Mouse (Mus musculus) stomach, embryonic 15.5 days (tissue): ENCODE measurements at regions not wholly inside any gene's neighbourhood (a gene's known extent, or its start where the extent isn't known, plus 50 kb on each side); places are given as distances from the start of the nearest gene placed in this dataset.

Source experiments
- ATAC-seq: fragments of 200-750 bp; cut with Nextera tagmentation; 2 replicates; pipeline ENCODE4 v1.8.0; 2017; ENCODE audit warnings: low read depth, moderate number of reproducible peaks, moderate TSS enrichment; ENCODE audit not compliant: insufficient read depth, low FRiP score
- H3K27ac ChIP-seq: fragments of 300-500 bp; sonication (generic); 2 replicates; pipeline ENCODE4 v1.5.1; 2015; ENCODE audit warnings: mild to moderate bottlenecking, inconsistent platforms
- H3K27me3 ChIP-seq: fragments of 300-500 bp; sonication (generic); replicated peaks from 2 replicates; pipeline ENCODE4 v1.6.1; 2015; ENCODE audit warnings: inconsistent platforms
- H3K36me3 ChIP-seq: fragments of 300-500 bp; sonication (generic); 2 replicates; pipeline ENCODE4 v1.6.1; 2015; ENCODE audit warnings: inconsistent platforms
- H3K4me1 ChIP-seq: fragments of 300-500 bp; sonication (generic); 2 replicates; pipeline ENCODE4 v1.6.1; 2015; ENCODE audit warnings: inconsistent platforms
- H3K4me2 ChIP-seq: fragments of 300-500 bp; sonication (generic); 2 replicates; pipeline ENCODE4 v1.6.1; 2015; ENCODE audit warnings: mild to moderate bottlenecking, inconsistent platforms
- H3K4me3 ChIP-seq: fragments of 300-500 bp; sonication (generic); replicated peaks from 2 replicates; pipeline ENCODE4 v1.5.1; 2015; ENCODE audit warnings: inconsistent platforms
- H3K9ac ChIP-seq: fragments of 300-500 bp; sonication (generic); 2 replicates; pipeline ENCODE4 v1.6.1; 2015; ENCODE audit warnings: inconsistent platforms
- H3K9me3 ChIP-seq: fragments of 300-500 bp; sonication (generic); 2 replicates; pipeline ENCODE4 v1.6.1; 2016; ENCODE audit warnings: inconsistent platforms
- WGBS: fragments of 180-500 bp; shearing (Covaris S2); methylation state at CpG from one replicate; pipeline ENCODE4 v1.1.7; 2015; 5-methylcytosine and 5-hydroxymethylcytosine counted together

DNA sequence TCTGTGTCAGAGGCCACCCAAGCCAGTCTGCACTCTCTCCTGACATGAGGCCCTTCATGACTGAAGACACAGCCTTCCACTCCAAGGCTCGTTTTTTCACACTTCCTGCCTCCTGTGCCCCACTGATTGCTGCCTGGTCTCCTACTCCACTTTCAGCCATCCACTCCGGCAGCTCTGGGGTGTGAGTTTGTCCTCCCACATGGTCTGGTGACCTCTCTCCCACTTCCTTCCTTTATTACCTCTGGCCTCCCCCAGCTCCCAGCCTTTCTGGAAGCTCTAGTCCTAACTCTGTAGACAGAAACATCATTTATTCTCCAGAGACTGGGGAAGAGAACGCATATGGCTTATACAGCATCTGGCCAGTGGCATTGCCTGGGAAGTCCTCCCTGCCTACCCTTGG is 349.0 kb downstream of the Ptpru start:
- 45% methylated on average over 3 of the region's 3 CpGs for WGBS
- H3K27ac ChIP-seq = no peak overlapping the region

DNA sequence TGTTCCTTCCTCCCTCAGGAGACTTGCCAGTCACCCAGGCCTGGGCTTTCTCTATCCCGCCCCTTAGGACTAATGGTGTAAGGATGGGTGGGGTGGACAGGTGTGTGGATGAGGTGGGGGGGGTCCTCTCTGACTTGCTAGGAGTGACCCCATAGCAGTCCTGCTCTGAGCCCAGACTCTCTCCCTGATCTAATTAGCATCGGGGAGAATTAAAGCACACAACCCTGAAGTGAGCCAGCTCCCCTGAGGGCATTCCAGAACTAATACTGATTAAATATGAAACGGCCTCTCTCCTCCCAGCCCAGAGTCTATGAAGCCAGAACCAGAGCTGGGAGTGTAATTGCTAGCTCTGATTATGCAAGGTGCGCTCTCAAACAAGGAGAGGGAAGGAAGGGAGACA is 346.1 kb downstream of the Ptpru start:
- H3K27me3 ChIP-seq = no peaks in the 10 kb centered on the region
- H3K9ac ChIP-seq = no peak overlapping the region
- no peak for ATAC-seq
- 0 out of 2 replicates have a peak, but pooled peaks cover 5% of the 10 kb centered on the region for H3K4me1 ChIP-seq
- no peak overlapping the region for H3K4me3 ChIP-seq
- no peaks in the 10 kb centered on the region for H3K36me3 ChIP-seq
- WGBS = 60% methylated on average over 4 of the region's 4 CpGs
- H3K27ac ChIP-seq = no peak overlapping the region
- no peaks in the 10 kb centered on the region for H3K9me3 ChIP-seq
- no peak overlapping the region for H3K4me2 ChIP-seq

More for the DNA sequence above, 349.0 kb downstream of the Ptpru start:
- H3K9me3 ChIP-seq = no peaks in the 10 kb centered on the region
- no peak overlapping the region for H3K9ac ChIP-seq
- H3K27me3 ChIP-seq = 0 out of 2 replicates have a peak, but pooled peaks cover 3% of the 10 kb centered on the region
- H3K4me3 ChIP-seq = no peak overlapping the region
- peaks cover 5% of the 10 kb centered on the region; the same call in 1 of the 2 replicates for H3K4me1 ChIP-seq
- no peak overlapping the region for H3K4me2 ChIP-seq
- ATAC-seq = no peak
- no peaks in the 10 kb centered on the region for H3K36me3 ChIP-seq

DNA sequence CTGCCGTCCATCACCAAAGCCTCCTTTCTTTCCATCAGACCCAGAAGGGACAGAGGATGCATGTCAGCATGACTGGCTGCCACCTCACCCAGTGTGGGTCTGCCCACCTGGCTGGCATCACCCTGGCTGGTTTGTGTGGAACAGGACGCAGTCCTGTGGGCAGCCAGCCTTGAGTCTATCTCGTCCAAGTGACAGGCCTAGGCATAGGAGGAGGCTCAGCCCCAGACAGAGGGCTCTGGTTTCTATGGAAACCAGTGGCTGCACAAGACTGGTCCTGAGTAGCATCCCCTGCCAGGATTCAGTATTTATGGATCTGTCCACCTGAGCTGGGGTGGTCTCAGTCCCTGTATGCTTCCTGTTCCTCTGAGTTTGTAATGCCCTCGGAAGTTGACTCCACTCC is 344.4 kb downstream of the Ptpru start:
- Histone ChIP-seq H3K4me3 (no peak overlapping the region), H3K4me1 (no peaks in the 10 kb centered on the region), H3K9ac (no peak overlapping the region), H3K9me3 (no peaks in the 10 kb centered on the region), H3K4me2 (no peak overlapping the region), H3K36me3 (no peaks in the 10 kb centered on the region), H3K27me3 (no peaks in the 10 kb centered on the region), H3K27ac (no peak overlapping the region)
- WGBS = 60% methylated on average over 4 of the region's 4 CpGs
- no peak for ATAC-seq

DNA sequence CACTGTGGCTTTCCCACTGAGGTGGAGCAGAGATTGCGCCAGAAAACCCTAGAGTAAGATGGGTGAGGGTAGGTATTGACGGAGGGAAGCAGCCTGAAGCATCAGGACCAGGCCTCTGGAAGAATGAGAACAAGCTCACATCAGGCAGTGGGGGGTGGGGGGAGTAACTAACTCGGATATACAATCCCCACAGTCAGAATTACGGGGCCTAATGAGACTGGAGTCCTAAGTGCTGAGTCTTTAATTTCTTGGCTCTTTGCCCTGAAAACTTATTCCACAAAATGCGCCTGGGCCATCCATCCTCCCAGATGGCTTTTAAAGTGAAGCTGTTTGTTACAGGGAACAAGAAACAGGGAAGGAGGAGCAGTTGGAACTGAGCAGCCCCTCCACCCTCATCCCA is 341.2 kb downstream of the Ptpru start:
- WGBS = 39% methylated on average over 5 of the region's 5 CpGs
- H3K27ac ChIP-seq = no peak overlapping the region
- H3K4me2 ChIP-seq = no peak overlapping the region
- H3K4me3 ChIP-seq = no peak overlapping the region
- no peak overlapping the region for H3K9ac ChIP-seq
- no peaks in the 10 kb centered on the region for H3K36me3 ChIP-seq
- ATAC-seq = no peak
- no peaks in the 10 kb centered on the region for H3K27me3 ChIP-seq
- H3K9me3 ChIP-seq = no peaks in the 10 kb centered on the region
- no peaks in the 10 kb centered on the region for H3K4me1 ChIP-seq

DNA sequence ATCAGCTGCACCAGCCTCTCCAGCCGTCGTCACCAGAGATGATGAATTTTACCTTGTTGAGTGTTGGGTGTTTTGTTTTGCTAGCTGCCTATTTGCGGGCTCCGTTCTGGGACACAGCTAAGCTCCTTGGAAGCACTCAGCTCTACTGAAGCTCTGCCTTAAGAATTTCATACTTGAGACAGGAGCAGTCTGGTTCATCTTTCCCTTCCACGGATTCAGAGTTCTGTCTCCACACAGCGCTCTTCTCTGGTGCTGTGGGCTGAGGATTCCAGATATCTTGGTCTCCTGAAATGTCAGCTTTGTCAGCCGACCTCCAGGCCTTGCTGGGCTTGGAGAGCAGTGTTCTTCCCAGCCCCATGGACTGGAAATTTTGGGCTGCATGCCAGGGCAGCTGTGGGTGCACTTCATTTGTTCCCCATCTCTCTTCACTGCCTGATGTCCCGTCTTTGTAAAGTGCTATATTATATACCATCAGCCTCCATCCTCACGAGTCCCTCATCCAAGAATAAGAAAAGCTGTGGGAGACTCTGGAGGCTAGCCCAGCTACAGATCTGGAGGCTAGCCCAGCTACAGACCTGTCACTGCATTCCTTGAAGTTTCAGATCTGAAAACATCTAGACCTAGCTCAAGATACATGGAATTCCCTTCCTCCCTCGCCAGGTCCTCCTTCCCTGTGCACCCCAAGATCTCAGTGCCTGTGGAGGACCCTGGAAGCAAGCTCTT is 337.0 kb downstream of the Ptpru start:
- Histone ChIP-seq H3K9ac (no peak overlapping the region), H3K27me3 (no peaks in the 10 kb centered on the region), H3K27ac (no peak overlapping the region), H3K36me3 (no peaks in the 10 kb centered on the region), H3K4me3 (no peak overlapping the region), H3K4me2 (no peak overlapping the region), H3K9me3 (no peaks in the 10 kb centered on the region), H3K4me1 (no peaks in the 10 kb centered on the region)
- no peak for ATAC-seq
- WGBS = 68% methylated on average over 10 of the region's 10 CpGs

DNA sequence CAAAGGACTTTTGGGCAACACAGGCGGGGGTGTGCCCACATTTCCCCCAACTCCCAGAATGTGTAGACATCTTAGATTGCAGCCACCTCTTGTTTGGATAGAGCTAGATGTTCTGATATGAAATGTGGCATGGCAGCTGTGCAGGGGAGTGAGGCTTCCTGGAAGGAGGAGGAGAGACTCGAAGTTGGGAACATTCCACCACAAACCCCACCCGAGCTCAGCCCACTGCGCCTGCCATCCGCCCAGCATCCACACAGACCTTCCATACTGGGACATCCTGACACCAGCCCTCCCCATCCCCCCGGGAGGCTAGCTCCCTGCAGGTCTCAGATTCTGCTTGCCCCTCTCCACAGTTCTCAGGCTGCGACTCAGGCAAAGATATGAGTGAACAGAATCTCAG is 329.9 kb downstream of the Ptpru start:
- WGBS = 57% methylated on average over 7 of the region's 7 CpGs
- no peaks in the 10 kb centered on the region for H3K9me3 ChIP-seq
- no peaks in the 10 kb centered on the region for H3K36me3 ChIP-seq
- no peak overlapping the region for H3K4me2 ChIP-seq
- H3K27ac ChIP-seq = no peak overlapping the region
- no peaks in the 10 kb centered on the region for H3K4me1 ChIP-seq
- no peak overlapping the region for H3K9ac ChIP-seq
- H3K27me3 ChIP-seq = no peaks in the 10 kb centered on the region
- no peak overlapping the region for H3K4me3 ChIP-seq
- ATAC-seq = no peak

DNA sequence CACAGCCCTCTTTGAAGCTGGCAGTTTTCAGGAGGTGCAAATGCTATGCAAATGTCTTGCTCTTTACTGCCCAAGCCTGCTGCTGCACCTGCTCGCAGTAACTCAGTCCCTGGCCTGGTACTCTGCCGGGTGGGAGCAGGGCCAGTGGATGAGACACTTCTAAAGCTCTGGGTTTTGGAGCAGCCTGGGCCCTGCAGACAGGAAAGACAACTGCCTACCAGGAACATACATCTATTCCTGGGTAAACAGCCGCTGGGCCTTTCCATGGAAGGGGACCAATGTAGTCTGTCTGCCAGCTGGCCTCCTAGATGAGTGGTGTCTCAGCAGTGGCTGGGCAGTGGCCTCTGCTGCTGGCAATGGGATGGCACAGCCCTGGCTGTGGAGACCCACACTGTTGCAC is 326.5 kb downstream of the Ptpru start:
- no peak overlapping the region for H3K9ac ChIP-seq
- ATAC-seq = no peak
- no peaks in the 10 kb centered on the region for H3K9me3 ChIP-seq
- H3K27ac ChIP-seq = no peak overlapping the region
- no peak overlapping the region for H3K4me3 ChIP-seq
- H3K4me1 ChIP-seq = no peaks in the 10 kb centered on the region
- H3K27me3 ChIP-seq = no peaks in the 10 kb centered on the region
- no peak overlapping the region for H3K4me2 ChIP-seq
- WGBS = 70% methylated on average over 3 of the region's 3 CpGs
- no peaks in the 10 kb centered on the region for H3K36me3 ChIP-seq

DNA sequence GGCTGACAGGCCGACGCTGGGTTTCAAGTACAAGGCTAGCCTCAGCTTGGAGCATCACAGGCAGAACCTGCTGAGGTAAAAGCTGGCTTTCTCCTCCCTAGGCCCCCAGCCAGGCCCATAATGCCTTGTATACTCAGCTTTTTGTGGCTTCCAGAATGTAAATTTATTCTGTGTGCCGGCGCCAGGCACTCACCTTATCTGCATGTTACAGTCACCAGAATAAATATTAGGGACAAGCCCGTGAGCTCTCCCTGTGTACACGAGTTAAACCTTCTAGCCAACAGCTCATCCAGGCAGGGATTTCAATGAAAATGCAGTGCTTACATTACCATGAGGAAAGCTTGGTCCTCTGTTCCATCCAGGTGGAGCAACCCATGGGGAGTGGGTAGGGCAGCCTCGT is 325.3 kb downstream of the Ptpru start:
- no peak overlapping the region for H3K9ac ChIP-seq
- no peaks in the 10 kb centered on the region for H3K36me3 ChIP-seq
- peak; percentile 79 for ATAC-seq
- no peaks in the 10 kb centered on the region for H3K4me1 ChIP-seq
- peak overlapping the region; percentile 35; the same call in 1 of the 2 replicates for H3K27ac ChIP-seq
- H3K27me3 ChIP-seq = no peaks in the 10 kb centered on the region
- 38% methylated on average over 7 of the region's 7 CpGs for WGBS
- H3K9me3 ChIP-seq = no peaks in the 10 kb centered on the region
- H3K4me3 ChIP-seq = no peak overlapping the region
- H3K4me2 ChIP-seq = no peak overlapping the region

DNA sequence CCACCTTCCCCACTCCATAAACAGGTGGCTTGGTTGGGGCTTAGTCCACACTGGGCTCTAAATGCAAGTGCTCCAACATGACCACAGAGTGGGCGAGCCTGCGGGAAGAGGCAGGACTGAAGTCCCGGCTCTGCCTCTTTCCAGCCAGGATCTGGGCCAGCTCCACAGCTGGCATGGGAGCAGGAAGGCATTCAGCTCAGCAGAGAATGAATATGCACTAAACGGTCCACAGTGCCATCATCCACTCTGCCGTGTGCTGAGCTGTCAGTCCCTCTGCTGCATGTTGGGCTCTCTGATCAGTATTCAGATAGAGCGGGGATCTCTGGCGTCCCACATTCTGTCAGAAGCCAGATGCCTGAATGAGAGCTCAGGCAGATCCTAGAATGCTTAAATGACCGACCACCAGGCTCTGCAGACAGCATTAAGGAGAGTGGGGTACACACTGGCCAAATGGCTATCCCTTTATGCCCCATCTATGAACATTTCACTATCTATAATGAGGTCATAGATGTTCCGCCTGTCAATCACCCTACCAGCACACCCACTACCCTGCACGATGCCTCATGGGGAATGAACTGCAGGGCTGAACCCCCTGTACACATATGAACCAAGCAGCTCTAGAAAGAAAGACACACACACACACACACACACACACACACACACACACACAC is 317.3 kb downstream of the Ptpru start:
- WGBS = 83% methylated on average over 10 of the region's 10 CpGs
- H3K36me3 ChIP-seq = no peaks in the 10 kb centered on the region
- no peaks in the 10 kb centered on the region for H3K4me1 ChIP-seq
- H3K27me3 ChIP-seq = no peaks in the 10 kb centered on the region
- ATAC-seq = no peak
- no peak overlapping the region for H3K4me2 ChIP-seq
- no peak overlapping the region for H3K27ac ChIP-seq
- H3K4me3 ChIP-seq = no peak overlapping the region
- no peaks in the 10 kb centered on the region for H3K9me3 ChIP-seq
- no peak overlapping the region for H3K9ac ChIP-seq

DNA sequence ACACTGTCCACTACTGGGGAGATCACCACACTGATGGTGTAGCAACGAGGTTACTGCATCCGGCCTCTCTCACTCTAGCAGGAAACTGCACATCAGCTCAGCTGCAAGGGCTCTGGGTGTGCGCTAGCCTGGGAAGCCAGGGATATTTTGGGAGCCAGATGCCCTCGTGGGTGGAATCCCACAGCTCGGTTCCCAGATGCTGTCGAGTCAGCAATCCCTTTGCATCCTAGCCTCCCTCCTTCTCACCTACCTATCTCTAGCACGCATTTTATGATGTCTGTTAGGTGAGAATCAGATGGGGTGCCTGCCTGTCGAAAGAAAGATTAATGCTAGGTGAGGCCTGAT is 316.8 kb downstream of the Ptpru start:
- no peak for ATAC-seq
- H3K27me3 ChIP-seq = no peaks in the 10 kb centered on the region
- no peaks in the 10 kb centered on the region for H3K36me3 ChIP-seq
- 60% methylated on average over 8 of the region's 8 CpGs for WGBS
- H3K9me3 ChIP-seq = no peaks in the 10 kb centered on the region
- no peak overlapping the region for H3K9ac ChIP-seq
- no peaks in the 10 kb centered on the region for H3K4me1 ChIP-seq
- H3K4me2 ChIP-seq = no peak overlapping the region
- H3K27ac ChIP-seq = no peak overlapping the region
- no peak overlapping the region for H3K4me3 ChIP-seq

DNA sequence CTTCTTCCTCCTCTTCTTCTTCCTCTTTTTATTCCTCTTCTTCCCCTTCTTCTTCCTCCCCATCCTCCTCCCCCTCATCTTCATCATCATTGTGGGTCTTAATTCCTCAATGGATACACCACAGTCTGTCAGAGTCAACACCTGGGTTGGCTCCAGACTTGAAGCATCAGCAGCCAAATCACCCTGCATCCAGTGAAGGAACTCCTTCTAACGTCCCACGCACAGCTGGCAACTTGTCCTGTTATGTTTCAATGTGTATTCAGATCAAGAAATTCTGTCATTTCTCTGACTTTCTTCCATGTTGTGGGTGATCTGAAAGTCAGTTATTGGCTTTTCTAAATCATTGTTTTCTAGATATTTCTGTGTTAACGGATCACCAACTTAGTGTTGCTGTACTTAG is 312.9 kb downstream of the Ptpru start:
- H3K4me3 ChIP-seq = no peak overlapping the region
- no peaks in the 10 kb centered on the region for H3K4me1 ChIP-seq
- no peak for ATAC-seq

DNA sequence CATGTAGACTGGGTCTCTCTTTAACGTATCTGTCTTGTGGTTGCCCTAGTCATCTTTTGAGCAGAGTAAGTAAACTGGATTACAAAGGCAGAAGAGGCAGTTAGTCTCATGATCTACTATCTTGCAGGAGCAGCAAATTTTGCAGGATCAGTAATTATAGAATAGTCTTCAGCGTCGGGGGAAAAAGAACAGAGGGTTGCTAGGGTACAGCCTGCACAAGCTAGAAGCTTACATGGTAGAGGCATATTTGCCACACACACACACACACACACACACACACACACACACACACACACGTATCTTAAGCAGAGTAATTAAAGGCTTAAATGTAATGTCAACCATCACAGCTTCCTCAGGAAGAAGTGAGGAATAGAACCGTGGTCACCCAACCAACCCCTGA is 307.6 kb downstream of the Ptpru start:
- no peak overlapping the region for H3K4me3 ChIP-seq
- no peak overlapping the region for H3K27ac ChIP-seq
- no peak for ATAC-seq
- no peaks in the 10 kb centered on the region for H3K27me3 ChIP-seq
- H3K4me2 ChIP-seq = no peak overlapping the region
- H3K9me3 ChIP-seq = no peaks in the 10 kb centered on the region
- 66% methylated on average over 5 of the region's 5 CpGs for WGBS
- H3K9ac ChIP-seq = no peak overlapping the region
- no peaks in the 10 kb centered on the region for H3K4me1 ChIP-seq
- H3K36me3 ChIP-seq = no peaks in the 10 kb centered on the region

More for the DNA sequence above, 312.9 kb downstream of the Ptpru start:
- H3K36me3 ChIP-seq = no peaks in the 10 kb centered on the region
- 79% methylated on average over 3 of the region's 3 CpGs for WGBS
- H3K9ac ChIP-seq = no peak overlapping the region
- H3K9me3 ChIP-seq = no peaks in the 10 kb centered on the region
- H3K27ac ChIP-seq = no peak overlapping the region
- H3K27me3 ChIP-seq = no peaks in the 10 kb centered on the region
- no peak overlapping the region for H3K4me2 ChIP-seq
